Mouse (Mus musculus) hindbrain, embryonic 15.5 days (tissue): ENCODE measurements at regions not wholly inside any gene's neighbourhood (a gene's known extent, or its start where the extent isn't known, plus 50 kb on each side); places are given as distances from the start of the nearest gene placed in this dataset.
A peak's percentile ranks its signal among the peaks of the same experiment; 100 is the strongest.

Experiments
- ATAC-seq: fragments of 200-750 bp; cut with Nextera tagmentation; 2 replicates; pipeline ENCODE4 v1.8.0; 2017; ENCODE audit warnings: low read depth, moderate number of reproducible peaks, moderate TSS enrichment; ENCODE audit not compliant: low FRiP score
- H3K27ac ChIP-seq: fragments of 300-500 bp; sonication (generic); replicated peaks from 2 replicates; pipeline ENCODE4 v1.5.1; 2015; ENCODE audit warnings: mild to moderate bottlenecking, inconsistent platforms
- H3K27me3 ChIP-seq: fragments of 300-500 bp; sonication (generic); 2 replicates; pipeline ENCODE4 v1.6.1; 2015; ENCODE audit warnings: control low read depth, inconsistent platforms
- H3K36me3 ChIP-seq: fragments of 300-500 bp; sonication (generic); 2 replicates; pipeline ENCODE4 v1.6.1; 2015; ENCODE audit warnings: control low read depth, inconsistent platforms
- H3K4me1 ChIP-seq: fragments of 300-500 bp; sonication (generic); replicated peaks from 2 replicates; pipeline ENCODE4 v1.6.1; 2015; ENCODE audit warnings: control low read depth, inconsistent platforms
- H3K4me2 ChIP-seq: fragments of 300-500 bp; sonication (generic); 2 replicates; pipeline ENCODE4 v1.6.1; 2015; ENCODE audit warnings: moderate library complexity, mild to moderate bottlenecking, inconsistent platforms
- H3K4me3 ChIP-seq: fragments of 300-500 bp; sonication (generic); 2 replicates; pipeline ENCODE4 v1.5.1; 2015; ENCODE audit warnings: mild to moderate bottlenecking, inconsistent platforms
- H3K9ac ChIP-seq: fragments of 300-500 bp; sonication (generic); 2 replicates; pipeline ENCODE4 v1.6.1; 2015; ENCODE audit warnings: inconsistent platforms
- H3K9me3 ChIP-seq: fragments of 300-500 bp; sonication (generic); 2 replicates; pipeline ENCODE4 v1.6.1; 2016; ENCODE audit warnings: control low read depth, inconsistent platforms
- WGBS: fragments of 180-500 bp; shearing (Covaris S2); methylation state at CpG from one replicate; pipeline ENCODE4 v1.1.7; 2015; 5-methylcytosine and 5-hydroxymethylcytosine counted together

DNA sequence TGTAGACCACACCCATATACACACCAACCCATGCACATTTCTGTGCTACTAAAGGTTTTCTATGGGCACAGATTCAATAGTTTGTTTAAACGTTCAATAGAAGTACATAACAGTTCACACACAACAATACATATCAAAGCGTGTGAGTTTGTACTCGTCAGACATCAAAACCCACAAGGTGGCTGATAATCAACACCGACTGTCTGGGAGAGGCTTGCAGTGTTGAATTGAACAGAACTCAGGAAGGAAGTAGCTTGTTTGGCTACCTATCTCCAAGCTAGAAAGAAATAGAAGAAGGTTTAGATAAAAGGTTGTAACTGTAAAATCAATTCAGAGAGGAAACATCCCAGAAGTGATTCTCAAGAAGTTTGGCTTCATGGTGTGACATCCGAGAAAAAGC lies 118.9 kb upstream of the Klf3 start:
- H3K4me3 ChIP-seq, result no peak overlapping the region
- ATAC-seq, result no peak
- H3K27me3 ChIP-seq, result no peaks in the 10 kb centered on the region
- H3K9ac ChIP-seq, result no peak overlapping the region
- no peaks in the 10 kb centered on the region for H3K4me1 ChIP-seq
- H3K27ac ChIP-seq, result no peak overlapping the region
- H3K9me3 ChIP-seq, result no peaks in the 10 kb centered on the region
- H3K36me3 ChIP-seq, result no peaks in the 10 kb centered on the region
- no peak overlapping the region for H3K4me2 ChIP-seq
- WGBS, result 91% methylated on average over 5 of the region's 5 CpGs

DNA sequence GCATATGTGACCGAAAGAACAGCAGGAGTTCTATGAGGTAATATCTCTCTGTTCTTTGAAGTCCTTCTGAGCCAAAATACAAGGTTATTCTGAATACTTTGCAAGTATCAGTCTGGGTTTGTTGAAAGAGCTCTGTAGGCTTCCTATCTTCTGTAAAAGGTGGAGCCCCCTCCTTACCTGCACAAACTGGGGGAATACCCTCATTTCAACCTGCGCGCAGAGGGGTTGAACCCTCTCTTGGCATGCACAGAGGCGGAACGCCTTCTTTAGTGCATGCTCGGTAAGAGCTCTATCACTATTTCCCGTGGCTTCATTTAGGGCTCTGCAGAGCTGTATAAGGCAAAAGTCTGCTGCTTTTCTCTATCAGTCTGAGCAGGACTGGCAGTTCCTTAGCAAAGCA lies 113.0 kb upstream of the Klf3 start:
- no peak overlapping the region for H3K4me2 ChIP-seq
- no peaks in the 10 kb centered on the region for H3K27me3 ChIP-seq
- no peak overlapping the region for H3K9ac ChIP-seq
- WGBS, result 83% methylated on average over 7 of the region's 7 CpGs
- no peak overlapping the region for H3K27ac ChIP-seq
- no peaks in the 10 kb centered on the region for H3K9me3 ChIP-seq
- no peak for ATAC-seq
- H3K4me1 ChIP-seq, result no peaks in the 10 kb centered on the region
- H3K4me3 ChIP-seq, result no peak overlapping the region
- H3K36me3 ChIP-seq, result no peaks in the 10 kb centered on the region

DNA sequence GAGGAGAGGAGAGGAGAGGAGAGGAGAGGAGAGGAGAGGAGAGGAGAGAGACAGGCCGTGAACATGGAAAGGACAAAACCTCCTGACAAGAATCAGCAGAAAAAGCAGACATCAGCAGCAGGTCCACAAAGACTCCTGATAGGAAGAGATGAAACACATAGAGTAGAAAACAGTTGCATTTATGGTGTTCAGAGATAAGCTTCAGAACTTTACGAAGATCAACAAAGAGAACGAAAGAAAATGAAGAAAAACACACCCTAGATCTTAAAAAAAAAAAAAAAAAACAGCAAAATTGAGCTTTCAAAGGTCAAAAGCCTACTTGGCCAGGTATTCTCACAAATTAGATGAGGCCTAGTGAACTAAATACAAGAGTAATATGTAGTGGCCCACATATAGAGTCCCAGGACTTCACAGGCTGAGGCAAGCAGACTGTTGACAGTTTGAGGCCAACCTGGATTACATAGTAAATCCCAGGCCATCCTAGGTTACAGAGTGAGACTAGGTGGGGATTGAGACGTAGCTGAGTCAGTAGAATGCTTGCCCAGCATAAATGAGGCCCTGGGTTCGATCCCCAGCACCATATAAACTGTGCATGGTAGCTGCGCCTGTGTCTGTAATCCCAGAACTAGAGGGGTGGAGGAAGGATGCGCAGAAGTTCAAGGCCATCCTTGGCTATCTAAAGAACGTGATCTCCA lies 111.6 kb upstream of the Klf3 start:
- 96% methylated on average over 8 of the region's 8 CpGs for WGBS
- Histone ChIP-seq H3K4me1 (no peaks in the 10 kb centered on the region), H3K27me3 (no peaks in the 10 kb centered on the region)

DNA sequence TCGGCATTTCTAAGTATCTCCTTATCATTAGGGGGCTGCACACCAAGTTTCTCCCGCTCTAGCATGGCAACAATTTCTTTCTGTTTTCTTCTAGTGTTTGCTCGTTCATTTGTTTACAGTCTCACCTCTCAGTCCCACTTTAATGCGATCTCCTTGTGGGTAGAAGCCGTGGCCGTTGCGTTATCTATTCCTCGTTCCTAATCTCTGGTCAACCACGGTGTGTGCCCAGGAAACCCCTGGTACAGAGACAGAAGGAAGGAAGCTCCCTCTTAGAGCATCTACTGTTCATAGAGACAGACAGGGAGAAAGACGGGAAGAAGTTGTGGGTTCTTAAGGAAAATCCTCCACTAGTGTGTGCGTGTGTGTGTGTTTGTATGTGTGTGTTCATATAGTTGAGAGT lies 110.9 kb upstream of the Klf3 start:
- no peak overlapping the region for H3K4me2 ChIP-seq
- H3K9ac ChIP-seq, result no peak overlapping the region
- 95% methylated on average over 11 of the region's 11 CpGs for WGBS
- H3K36me3 ChIP-seq, result no peaks in the 10 kb centered on the region
- H3K4me1 ChIP-seq, result no peaks in the 10 kb centered on the region
- no peaks in the 10 kb centered on the region for H3K9me3 ChIP-seq
- no peaks in the 10 kb centered on the region for H3K27me3 ChIP-seq
- no peak overlapping the region for H3K27ac ChIP-seq
- no peak for ATAC-seq
- H3K4me3 ChIP-seq, result no peak overlapping the region

More for the DNA sequence above, 111.6 kb upstream of the Klf3 start:
- H3K4me2 ChIP-seq, result no peak overlapping the region
- no peak for ATAC-seq
- no peak overlapping the region for H3K4me3 ChIP-seq
- no peaks in the 10 kb centered on the region for H3K9me3 ChIP-seq
- no peaks in the 10 kb centered on the region for H3K36me3 ChIP-seq
- H3K9ac ChIP-seq, result no peak overlapping the region
- no peak overlapping the region for H3K27ac ChIP-seq

GRCm38 (mm10) chr5:64693616-64694015 lies 109.6 kb upstream of the Klf3 start:
- ATAC-seq, result no peak
- no peaks in the 10 kb centered on the region for H3K9me3 ChIP-seq
- no peak overlapping the region for H3K9ac ChIP-seq
- H3K4me2 ChIP-seq, result no peak overlapping the region
- H3K27ac ChIP-seq, result no peak overlapping the region
- 89% methylated on average over 8 of the region's 8 CpGs for WGBS
- H3K27me3 ChIP-seq, result no peaks in the 10 kb centered on the region
- H3K36me3 ChIP-seq, result no peaks in the 10 kb centered on the region
- H3K4me3 ChIP-seq, result no peak overlapping the region
- H3K4me1 ChIP-seq, result no peaks in the 10 kb centered on the region

DNA sequence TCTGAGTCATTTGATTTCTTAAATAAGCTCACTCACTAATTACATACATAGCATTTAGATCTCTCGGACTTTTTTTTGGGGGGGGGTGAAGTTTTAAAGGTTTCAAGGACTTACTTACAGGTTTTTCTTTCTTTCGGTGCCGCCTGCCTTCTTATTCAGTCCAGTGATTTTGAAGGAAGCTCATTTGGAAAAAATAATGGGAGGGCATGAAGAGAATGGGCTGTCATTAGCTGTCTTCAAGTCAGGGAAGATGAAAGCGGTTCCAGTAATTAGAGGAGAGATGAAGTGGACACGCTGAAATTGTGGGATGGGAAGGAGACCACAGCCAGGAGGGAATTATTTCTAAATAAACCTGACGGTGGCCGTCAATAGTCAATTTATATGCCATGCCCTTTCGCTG lies 108.6 kb upstream of the Klf3 start:
- no peak for ATAC-seq
- Histone ChIP-seq H3K27me3 (no peaks in the 10 kb centered on the region), H3K4me3 (no peak overlapping the region), H3K27ac (no peak overlapping the region), H3K9me3 (no peaks in the 10 kb centered on the region), H3K4me2 (no peak overlapping the region), H3K9ac (no peak overlapping the region), H3K36me3 (no peaks in the 10 kb centered on the region), H3K4me1 (no peaks in the 10 kb centered on the region)
- WGBS, result 43% methylated on average over 8 of the region's 8 CpGs

- Histone ChIP-seq H3K4me3 (no peak overlapping the region), H3K9ac (no peak overlapping the region), H3K9me3 (no peaks in the 10 kb centered on the region), H3K27me3 (no peaks in the 10 kb centered on the region), H3K4me2 (no peak overlapping the region), H3K36me3 (no peaks in the 10 kb centered on the region), H3K4me1 (0 out of 2 replicates have a peak, but pooled peaks cover under 1% of the 10 kb centered on the region), H3K27ac (no peak overlapping the region)
- ATAC-seq, result no peak
- 81% methylated on average over 14 of the region's 14 CpGs for WGBS
Measured at GRCm38 (mm10) chr5:64696099-64696498, 107.1 kb upstream of the Klf3 start.

GRCm38 (mm10) chr5:64697466-64697865 lies 105.7 kb upstream of the Klf3 start:
- ATAC-seq, result no peak
- Histone ChIP-seq H3K36me3 (no peaks in the 10 kb centered on the region), H3K4me2 (no peak overlapping the region), H3K4me3 (no peak overlapping the region), H3K9me3 (no peaks in the 10 kb centered on the region), H3K4me1 (peaks cover 11% of the 10 kb centered on the region), H3K9ac (no peak overlapping the region), H3K27me3 (no peaks in the 10 kb centered on the region), H3K27ac (no peak overlapping the region)
- WGBS, result 96% methylated on average over 5 of the region's 5 CpGs

DNA sequence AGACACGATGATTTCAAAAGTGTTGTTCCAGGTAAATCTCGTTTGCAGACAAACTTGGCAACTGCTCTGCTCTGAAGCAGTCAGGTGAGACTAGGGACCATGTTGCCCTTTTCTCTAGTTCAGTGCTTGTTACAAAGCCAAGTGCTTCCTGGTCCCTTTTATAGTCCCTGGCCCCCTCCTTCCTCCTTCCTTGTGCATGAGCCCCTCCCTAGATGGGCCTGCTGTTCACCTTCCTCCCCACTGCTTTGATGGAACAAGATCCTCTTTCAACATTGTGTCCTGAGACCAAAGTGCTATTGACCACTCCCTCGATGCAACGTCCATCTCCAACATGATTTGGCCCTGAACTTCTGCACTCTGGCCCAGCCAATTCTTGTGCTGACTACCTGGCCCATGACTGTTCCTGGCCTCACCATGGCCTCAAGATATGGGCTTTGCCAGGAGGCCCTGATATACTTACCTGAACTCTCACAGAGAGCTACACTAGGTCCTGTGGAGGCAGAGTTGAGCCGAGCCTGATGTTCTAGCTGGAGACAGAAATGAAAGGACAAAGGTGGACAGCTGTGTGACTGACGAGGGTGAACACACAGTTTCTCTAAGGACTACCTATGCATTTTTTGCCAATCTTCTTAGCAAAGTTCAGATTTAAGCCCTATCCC lies 104.6 kb upstream of the Klf3 start:
- WGBS, result 87% methylated on average over 6 of the region's 6 CpGs
- H3K9me3 ChIP-seq, result no peaks in the 10 kb centered on the region
- H3K27ac ChIP-seq, result no peak overlapping the region
- H3K36me3 ChIP-seq, result no peaks in the 10 kb centered on the region
- H3K4me2 ChIP-seq, result no peak overlapping the region
- H3K4me1 ChIP-seq, result peaks cover 19% of the 10 kb centered on the region
- H3K4me3 ChIP-seq, result no peak overlapping the region
- H3K9ac ChIP-seq, result no peak overlapping the region
- no peak for ATAC-seq
- H3K27me3 ChIP-seq, result no peaks in the 10 kb centered on the region

DNA sequence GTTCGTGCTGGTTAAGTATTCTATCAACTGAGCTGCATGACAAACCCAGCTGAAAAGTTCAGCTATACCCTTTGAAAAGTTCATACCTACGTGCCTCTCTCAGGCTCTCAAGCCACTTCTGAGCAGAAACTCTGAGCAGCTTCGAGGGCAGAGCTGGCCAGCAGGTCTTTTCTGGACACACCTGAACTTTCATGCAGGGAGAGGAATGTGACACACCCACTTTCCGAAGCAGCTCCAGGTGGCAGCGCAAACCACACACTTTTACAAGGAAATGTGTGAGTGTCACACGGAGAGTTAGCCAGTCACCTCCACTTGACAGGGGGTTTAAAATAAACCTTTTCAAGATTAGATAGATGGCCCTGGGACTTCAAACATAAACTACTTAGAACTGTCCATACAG lies 103.2 kb upstream of the Klf3 start:
- WGBS, result 92% methylated on average over 6 of the region's 6 CpGs
- H3K4me3 ChIP-seq, result no peak overlapping the region
- no peak for ATAC-seq
- H3K4me2 ChIP-seq, result no peak overlapping the region
- peaks cover 32% of the 10 kb centered on the region for H3K4me1 ChIP-seq
- no peaks in the 10 kb centered on the region for H3K9me3 ChIP-seq
- H3K27me3 ChIP-seq, result no peaks in the 10 kb centered on the region
- H3K9ac ChIP-seq, result no peak overlapping the region
- H3K27ac ChIP-seq, result no peak overlapping the region
- H3K36me3 ChIP-seq, result no peaks in the 10 kb centered on the region

DNA sequence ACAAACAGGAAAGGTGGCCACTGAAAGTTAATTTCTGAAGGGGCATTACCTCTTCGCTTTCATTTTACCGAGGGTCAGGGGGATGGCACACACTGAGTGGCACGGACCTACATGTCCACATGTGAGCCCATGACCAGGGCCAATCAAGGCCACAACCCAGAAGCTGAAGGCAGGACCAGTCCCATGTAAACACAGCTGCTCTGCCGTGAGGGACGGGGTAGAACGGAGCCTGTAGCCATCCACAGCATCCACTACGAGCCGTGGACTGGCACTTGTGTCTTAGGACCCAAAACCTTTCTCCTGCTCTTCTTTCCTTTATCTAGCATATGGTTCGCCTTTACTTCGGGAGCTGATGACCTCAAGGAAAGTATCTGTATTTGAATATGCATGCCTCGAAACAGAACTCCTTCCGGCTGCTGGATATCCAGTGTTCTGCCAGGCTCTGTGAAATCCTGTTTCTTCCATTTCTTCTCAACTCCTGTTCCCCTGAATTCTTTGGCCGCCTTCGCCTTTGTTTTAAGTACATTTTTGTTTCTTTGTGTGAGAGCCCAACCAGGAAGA lies 101.9 kb upstream of the Klf3 start:
- no peaks in the 10 kb centered on the region for H3K9me3 ChIP-seq
- no peak overlapping the region for H3K9ac ChIP-seq
- ATAC-seq, result no peak
- no peak overlapping the region for H3K4me3 ChIP-seq
- 55% methylated on average over 14 of the region's 14 CpGs for WGBS
- no peaks in the 10 kb centered on the region for H3K27me3 ChIP-seq
- peak overlapping the region; percentile 67 for H3K27ac ChIP-seq
- no peaks in the 10 kb centered on the region for H3K36me3 ChIP-seq
- peak overlapping the region; percentile 27; the same call in 1 of the 2 replicates for H3K4me2 ChIP-seq
- H3K4me1 ChIP-seq, result peaks cover 32% of the 10 kb centered on the region

GRCm38 (mm10) chr5:64701780-64702231 lies 101.4 kb upstream of the Klf3 start:
- Histone ChIP-seq H3K4me2 (peak overlapping the region; percentile 27), H3K9me3 (no peaks in the 10 kb centered on the region), H3K4me1 (peaks cover 32% of the 10 kb centered on the region), H3K27ac (peak overlapping the region; percentile 67), H3K27me3 (no peaks in the 10 kb centered on the region), H3K9ac (no peak overlapping the region), H3K36me3 (no peaks in the 10 kb centered on the region), H3K4me3 (no peak overlapping the region)
- ATAC-seq, result peak; percentile 82
- 13% methylated on average over 7 of the region's 7 CpGs for WGBS
